9 mouse cellular contexts compared by ENCODE assay signal in the genomic region with DNA sequence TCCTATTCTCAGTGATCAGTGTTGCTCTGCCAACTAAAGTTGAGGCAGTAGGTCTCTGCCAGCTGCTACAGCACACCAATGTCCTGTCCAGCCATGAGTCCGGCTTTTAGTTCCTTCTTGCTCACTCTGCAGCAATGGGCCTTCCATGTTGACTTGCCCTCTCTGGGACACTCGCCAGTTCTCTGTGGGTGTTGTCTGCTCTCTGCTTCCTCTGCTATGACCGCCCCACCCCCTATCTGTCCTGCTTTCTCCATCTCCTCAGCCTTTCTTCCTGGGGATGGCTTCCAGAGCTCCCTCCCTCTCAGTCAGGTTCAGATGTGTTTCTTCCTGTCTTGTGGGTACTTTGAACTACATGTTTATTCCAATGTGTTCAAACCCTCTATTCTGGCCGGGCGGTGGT. TPM values are rescaled to one million over a fixed set of nuclear protein-coding genes. Genes with fewer than 3 reads are reported as not detected.
DNase-seq lines count a peak whose midpoint lies in the region; ATAC-seq and TF ChIP-seq lines count a peak whose summit lies in the region.
"Had no signal": no experiment of that assay in that cellular context is flagged by ENCODE, and none has a peak within 500 bp of the region (broad histone marks: within the 10 kb centered on the region; RNA-seq: fewer than 3 reads in every experiment).

No protein-coding gene starts in this region.

- H3K27ac ChIP-seq in layer of hippocampus, adult 2 months, result no peak overlapping the region
- H3K27ac ChIP-seq in limb, embryonic 10.5 days, result no peak overlapping the region
- H3K27ac ChIP-seq: kidney, postnatal 0 days had no signal

- WGBS in limb, embryonic 10.5 days, result 95% methylated on average over 5 of the region's 5 CpGs

- no peaks in the 10 kb centered on the region for H3K27me3 ChIP-seq in limb, embryonic 10.5 days (ENCODE audit: low read depth, poor library complexity, severe bottlenecking)

- H3K4me1 ChIP-seq in limb, embryonic 10.5 days, result peaks cover 22% of the 10 kb centered on the region

- peaks cover 11% of the 10 kb centered on the region for H3K36me3 ChIP-seq in limb, embryonic 10.5 days

- H3K9me3 ChIP-seq in limb, embryonic 10.5 days (replicated peaks), result no peaks in the 10 kb centered on the region

- ATAC-seq in granulocyte monocyte progenitor cell, adult 5-6 weeks (replicated peaks; ENCODE audit: poor library complexity, severe bottlenecking), result no peak

- H3K4me3 ChIP-seq in layer of hippocampus, adult 2 months, result no peak overlapping the region
- no peak overlapping the region for H3K4me3 ChIP-seq in limb, embryonic 10.5 days

- DNase-seq in layer of hippocampus, postnatal 10 days (ENCODE audit: low spot score in 2 of 2), result peak; percentile 28 to 43
- no peak for DNase-seq in layer of hippocampus, adult 2 months (ENCODE audit: low spot score in 2 of 2)
- DNase-seq in adrenal gland, postnatal 14 days, result peak; percentile 63
- peak; percentile 85 for DNase-seq in heart, adult 8-10 months (ENCODE audit: low spot score)
- peak; percentile 91 for DNase-seq in lung, postnatal 10 days
- no peak for DNase-seq in Muller cell, postnatal 12 days (ENCODE audit: inconsistent ontology term)
- DNase-seq in limb, embryonic 10.5 days (ENCODE audit: low spot score), result no peak

- TF ChIP-seq CTCF in layer of hippocampus, adult 2 months (conservative IDR thresholded peaks at IDR 0.05), result no peak

RNA-seq across cellular contexts. Expression of gene Nans, which starts 1.7 kb away (rescaled TPM):
- total RNA-seq in layer of hippocampus, postnatal 10 days (2021), result 10 to 100 TPM; 34.0 to 39.6 TPM
- total RNA-seq in layer of hippocampus, adult 2 months (2021), result 10 to 100 TPM; 17.5 to 20.1 TPM
- 31.5 and 43.4 TPM in 2 replicates for total RNA-seq in adrenal gland, postnatal 14 days (2021)
- total RNA-seq in heart, adult 8-10 months (2022), result 10 to 100 TPM; 12.1 to 16.8 (median 15.6) TPM
- 87.2 and 96.1 TPM in 2 replicates for polyA plus RNA-seq in limb, embryonic 10.5 days (2016; fragmentation: Nextera tagmentation; extraction: Ambion mirVana)
- 77.2 and 94.3 TPM in 2 replicates for total RNA-seq in granulocyte monocyte progenitor cell, adult 5-6 weeks (2014; fragmentation: Nextera tagmentation)
- 86.2 and 97.0 TPM in 2 replicates for total RNA-seq in granulocyte monocyte progenitor cell, adult 5-6 weeks (2017)

RNA-seq across cellular contexts. Expression of gene Anp32b, which starts 36.6 kb away (rescaled TPM):
- 10 to 100 TPM; 53.5 to 59.3 TPM for total RNA-seq in layer of hippocampus, postnatal 10 days (2021)
- 10 to 100 TPM; 54.4 to 56.5 TPM for total RNA-seq in layer of hippocampus, adult 2 months (2021)
- 156 and 162 TPM in 2 replicates for total RNA-seq in adrenal gland, postnatal 14 days (2021)
- 10 to 100 TPM; 59.5 to 64.7 (median 61.5) TPM for total RNA-seq in heart, adult 8-10 months (2022)
- 405 and 451 TPM in 2 replicates for polyA plus RNA-seq in limb, embryonic 10.5 days (2016; fragmentation: Nextera tagmentation; extraction: Ambion mirVana)
- 672 and 724 TPM in 2 replicates for total RNA-seq in granulocyte monocyte progenitor cell, adult 5-6 weeks (2014; fragmentation: Nextera tagmentation)
- total RNA-seq in granulocyte monocyte progenitor cell, adult 5-6 weeks (2017), result 142 and 159 TPM in 2 replicates

RNA-seq across cellular contexts. Expression of gene Trim14, which starts 48.6 kb away (rescaled TPM):
- total RNA-seq in layer of hippocampus, postnatal 10 days (2021), result under 1 TPM; 0.62 to 0.69 TPM
- total RNA-seq in layer of hippocampus, adult 2 months (2021), result 1 to 10 TPM in 1 of 2 experiments, under 1 TPM in 1; 0.93 to 1.2 TPM
- 7.7 and 8.0 TPM in 2 replicates for total RNA-seq in adrenal gland, postnatal 14 days (2021)
- 1 to 10 TPM; 1.6 to 2.5 (median 2.1) TPM for total RNA-seq in heart, adult 8-10 months (2022)
- 0.64 and 0.78 TPM in 2 replicates for polyA plus RNA-seq in limb, embryonic 10.5 days (2016; fragmentation: Nextera tagmentation; extraction: Ambion mirVana)
- total RNA-seq in granulocyte monocyte progenitor cell, adult 5-6 weeks (2014; fragmentation: Nextera tagmentation), result 21.1 and 34.2 TPM in 2 replicates
- 15.6 and 16.3 TPM in 2 replicates for total RNA-seq in granulocyte monocyte progenitor cell, adult 5-6 weeks (2017)

Comparison
In these comparisons a context has a peak if more than half of its experiments do, and no peak if none do; other contexts are left out.
1. DNase-seq: peak in layer of hippocampus, postnatal 10 days (2 of 2), adrenal gland, postnatal 14 days (single experiment), heart, adult 8-10 months (single experiment) and lung, postnatal 10 days (single experiment); none in layer of hippocampus, adult 2 months (0 of 2), Muller cell, postnatal 12 days (single experiment) and limb, embryonic 10.5 days (single experiment).